Mouse (Mus musculus) embryonic fibroblast, embryonic 13.5 days (primary cell): Measurements from ENCODE around the gene 4931406P16Rik.
A peak's percentile ranks its signal among the peaks of the same experiment; 100 is the strongest.

Experiments
- CTCF ChIP-seq: IDR thresholded peaks from 2 replicates; pipeline ENCODE4 v1.5.1; 2011; ENCODE audit warnings: mild to moderate bottlenecking, control low read depth, low read length, moderate library complexity, borderline replicate concordance; ENCODE audit not compliant: insufficient read depth
- POLR2A ChIP-seq: IDR thresholded peaks from 2 replicates; pipeline ENCODE4 v1.6.1; 2011; ENCODE audit warnings: low read depth, mild to moderate bottlenecking, control low read depth, low read length, moderate library complexity

- TF ChIP-seq CTCF (no peak), POLR2A (peak; percentile 79)
These were observed 79.3 kb downstream of the 4931406P16Rik start for GRCm38 (mm10) chr7:34233909-34234609.
